Mouse (Mus musculus): ENCODE data around the gene Usb1. TPM values are rescaled to one million over a fixed set of nuclear protein-coding genes. Genes with fewer than 3 reads are reported as not detected.

Usb1 gene
- total and polyA plus RNA-seq, 3 experiments, result 36.2 to 52.5 TPM; not detected in 1

DNA sequence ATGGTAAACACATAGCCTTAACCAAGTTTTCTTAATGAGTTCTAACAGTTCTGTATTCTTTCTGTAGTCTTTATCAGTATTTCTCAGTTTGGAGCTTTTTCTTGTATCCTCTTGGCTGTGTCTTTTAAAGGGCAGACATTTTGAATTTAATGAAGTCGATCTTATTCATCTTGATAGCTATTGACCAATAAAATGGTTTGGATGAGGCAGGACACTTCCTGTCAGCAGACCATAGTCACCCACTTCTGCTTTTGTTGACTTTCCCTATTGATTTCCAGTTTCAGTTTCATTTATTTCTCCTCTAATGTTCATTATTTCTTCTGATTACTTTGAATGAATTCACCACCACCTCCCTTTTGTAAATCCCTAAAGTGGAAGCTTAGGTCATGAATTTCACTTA is 3.6 kb downstream of the Usb1 start:
- Histone ChIP-seq H3K4me3 (ENCODE audit: control insufficient read depth in 1 of 2, insufficient read depth in 1 of 2, low read depth in 2 of 2, low read length in 2 of 2) (no peak overlapping the region), H3K9me3 (replicated peaks; ENCODE audit: insufficient read depth, low read length) (no peaks in the 10 kb centered on the region), H3K4me1 (ENCODE audit: control insufficient read depth in 1 of 2, insufficient read depth in 2 of 2, low read length in 2 of 2) (peaks cover 3 to 9% of the 10 kb centered on the region in 2 experiments; a peak in 2 of 4 replicates), H3K27ac (ENCODE audit: control insufficient read depth, low read depth, low read length) (no peak overlapping the region), H3K36me3 (ENCODE audit: control insufficient read depth in 1 of 2, insufficient read depth in 2 of 2, low read length in 2 of 2) (peaks cover 0 to 3% of the 10 kb centered on the region in 2 experiments), H3K79me2 (ENCODE audit: control insufficient read depth, insufficient read depth, low read length, poor library complexity) (peaks cover 7% of the 10 kb centered on the region; the same call in 1 of the 2 replicates), H3K9ac (ENCODE audit: control insufficient read depth, low read depth, low read length, poor library complexity, severe bottlenecking) (no peak overlapping the region), H3K27me3 (ENCODE audit: control insufficient read depth in 1 of 2, insufficient read depth in 2 of 2, low read length in 2 of 2) (no peaks in the 10 kb centered on the region)
- DNase-seq (ENCODE audit: low read depth, low spot score), result peak; percentile 42
- TF ChIP-seq ELF1 (IDR thresholded peaks at IDR 0.05; ENCODE audit: low read depth, low read length) (peak; percentile 14; the same call in 1 of the 2 replicates), MYB (IDR thresholded peaks at IDR 0.05; ENCODE audit: low read depth, low read length) (no peak), USF1 (IDR thresholded peaks at IDR 0.05; ENCODE audit: low read depth, low read length) (peak; percentile 38; the same call in 1 of the 2 replicates), JUND (IDR thresholded peaks at IDR 0.05; ENCODE audit: low read depth, low read length) (no peak), ETS1 (IDR thresholded peaks at IDR 0.05; ENCODE audit: low read depth, low read length) (peak; percentile 37; the same call in 1 of the 2 replicates)

DNA sequence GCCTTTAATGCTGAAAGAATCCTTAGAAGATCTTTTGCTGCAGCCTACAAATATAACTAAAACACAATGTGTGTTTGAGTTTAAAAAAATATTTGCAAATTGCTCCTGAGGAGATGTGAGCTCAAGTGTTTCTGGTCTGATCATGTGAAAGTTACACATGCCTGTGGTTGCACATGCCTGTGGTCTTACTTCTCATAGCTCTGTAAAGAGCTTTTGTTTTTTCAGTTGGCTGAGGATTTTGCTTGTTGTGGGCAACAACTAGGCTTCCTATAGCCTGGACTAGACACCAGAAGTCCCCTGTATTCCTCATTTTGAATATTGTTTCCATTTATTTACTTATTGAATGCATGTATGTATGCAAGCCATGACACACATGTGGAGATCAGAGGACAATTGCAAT is 4.3 kb downstream of the Usb1 start:
- H3K4me3 ChIP-seq (ENCODE audit: control insufficient read depth in 1 of 2, insufficient read depth in 1 of 2, low read depth in 2 of 2, low read length in 2 of 2), result no peak overlapping the region
- H3K27me3 ChIP-seq (ENCODE audit: control insufficient read depth in 1 of 2, insufficient read depth in 2 of 2, low read length in 2 of 2), result no peaks in the 10 kb centered on the region
- H3K9ac ChIP-seq (ENCODE audit: control insufficient read depth, low read depth, low read length, poor library complexity, severe bottlenecking), result no peak overlapping the region
- peaks cover 2 to 7% of the 10 kb centered on the region in 2 experiments; a peak in 2 of 4 replicates for H3K4me1 ChIP-seq (ENCODE audit: control insufficient read depth in 1 of 2, insufficient read depth in 2 of 2, low read length in 2 of 2)
- no peak for DNase-seq (ENCODE audit: low read depth, low spot score)
- no peaks in the 10 kb centered on the region for H3K9me3 ChIP-seq (replicated peaks; ENCODE audit: insufficient read depth, low read length)
- peaks cover 5% of the 10 kb centered on the region; the same call in 1 of the 2 replicates for H3K79me2 ChIP-seq (ENCODE audit: control insufficient read depth, insufficient read depth, low read length, poor library complexity)
- H3K27ac ChIP-seq (ENCODE audit: control insufficient read depth, low read depth, low read length), result no peak overlapping the region
- peaks cover 0 to 2% of the 10 kb centered on the region in 2 experiments; a peak in 3 of 4 replicates for H3K36me3 ChIP-seq (ENCODE audit: control insufficient read depth in 1 of 2, insufficient read depth in 2 of 2, low read length in 2 of 2)
- TF ChIP-seq MYB (IDR thresholded peaks at IDR 0.05; ENCODE audit: low read depth, low read length) (no peak), ZKSCAN1 (IDR thresholded peaks at IDR 0.05; ENCODE audit: low read depth, low read length) (no peak), GABPA (IDR thresholded peaks at IDR 0.05; ENCODE audit: low read depth, low read length) (no peak), NRF1 (IDR thresholded peaks at IDR 0.05; ENCODE audit: insufficient read depth, low read depth, low read length, poor library complexity, severe bottlenecking) (no peak), UBTF (IDR thresholded peaks at IDR 0.05; ENCODE audit: borderline replicate concordance, insufficient read depth, low read depth, low read length) (no peak), TAL1 (IDR thresholded peaks at IDR 0.05; ENCODE audit: low read length) (no peak)

DNA sequence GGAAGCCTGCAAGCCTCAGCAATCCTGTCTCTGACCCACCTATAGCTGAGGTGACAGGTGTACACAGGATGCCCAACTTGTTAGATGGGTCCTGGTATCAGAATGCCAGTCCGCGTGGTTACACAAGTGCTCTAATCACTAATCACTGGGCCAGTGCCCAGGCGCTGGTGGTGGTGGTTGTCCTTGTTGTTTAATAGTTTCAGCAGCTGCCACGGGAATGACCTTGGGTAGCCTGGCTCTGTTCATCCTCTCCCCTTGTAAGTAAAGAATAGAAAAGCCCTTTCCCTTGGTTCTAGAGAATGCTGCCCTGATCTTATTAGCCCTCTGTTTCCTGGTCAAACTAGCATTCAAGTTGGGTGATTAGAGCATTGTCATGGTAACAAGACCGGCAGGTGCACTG is 9.6 kb downstream of the Usb1 start:
- no peak overlapping the region for H3K27ac ChIP-seq (ENCODE audit: control insufficient read depth, low read depth, low read length)
- no peaks in the 10 kb centered on the region for H3K4me1 ChIP-seq (ENCODE audit: control insufficient read depth in 1 of 2, insufficient read depth in 2 of 2, low read length in 2 of 2)
- no peaks in the 10 kb centered on the region for H3K9me3 ChIP-seq (replicated peaks; ENCODE audit: insufficient read depth, low read length)
- H3K36me3 ChIP-seq (ENCODE audit: control insufficient read depth in 1 of 2, insufficient read depth in 2 of 2, low read length in 2 of 2), result no peaks in the 10 kb centered on the region; a peak in 1 of 4 replicates
- H3K4me3 ChIP-seq (ENCODE audit: control insufficient read depth in 1 of 2, insufficient read depth in 1 of 2, low read depth in 2 of 2, low read length in 2 of 2), result no peak overlapping the region
- TF ChIP-seq POLR2AphosphoS5 (IDR thresholded peaks at IDR 0.05; ENCODE audit: borderline replicate concordance, low read depth, low read length) (no peak), MAX (IDR thresholded peaks at IDR 0.05; ENCODE audit: low read length) (no peak), MAZ (IDR thresholded peaks at IDR 0.05; ENCODE audit: low read depth, low read length) (no peak), SMC3 (IDR thresholded peaks at IDR 0.05; ENCODE audit: low read depth, low read length) (no peak), ELF1 (IDR thresholded peaks at IDR 0.05; ENCODE audit: low read depth, low read length) (no peak), RCOR1 (IDR thresholded peaks at IDR 0.05; ENCODE audit: low read depth, low read length) (no peak), SIN3A (IDR thresholded peaks at IDR 0.05; ENCODE audit: low read length) (no peak), KAT2A (conservative IDR thresholded peaks at IDR 0.05; ENCODE audit: low read depth, low read length) (no peak), BHLHE40 (IDR thresholded peaks at IDR 0.05; ENCODE audit: borderline replicate concordance, low read depth, low read length) (no peak), GABPA (IDR thresholded peaks at IDR 0.05; ENCODE audit: low read depth, low read length) (no peak), MYB (IDR thresholded peaks at IDR 0.05; ENCODE audit: low read depth, low read length) (no peak), ZKSCAN1 (IDR thresholded peaks at IDR 0.05; ENCODE audit: low read depth, low read length) (no peak), CTCF (IDR thresholded peaks at IDR 0.05 in 2 of 3, conservative IDR thresholded peaks at IDR 0.05 in 1 of 3; ENCODE audit: control insufficient read depth in 1 of 3, insufficient read depth in 1 of 3, low read depth in 2 of 3, low read length in 3 of 3, poor library complexity in 1 of 3, severe bottlenecking in 1 of 3) (no peak), RAD21 (IDR thresholded peaks at IDR 0.05; ENCODE audit: low read depth, low read length) (no peak), EP300 (IDR thresholded peaks at IDR 0.05; ENCODE audit: low read depth in 1 of 2, low read length in 2 of 2) (no peak)
- no peaks in the 10 kb centered on the region for H3K79me2 ChIP-seq (ENCODE audit: control insufficient read depth, insufficient read depth, low read length, poor library complexity)
- DNase-seq (ENCODE audit: low read depth, low spot score), result no peak
- H3K27me3 ChIP-seq (ENCODE audit: control insufficient read depth in 1 of 2, insufficient read depth in 2 of 2, low read length in 2 of 2), result no peaks in the 10 kb centered on the region
- no peak overlapping the region for H3K9ac ChIP-seq (ENCODE audit: control insufficient read depth, low read depth, low read length, poor library complexity, severe bottlenecking)

All from MEL (cell line).